Mouse (Mus musculus): ENCODE data around the gene Slc23a4. TPM values are rescaled to one million over a fixed set of nuclear protein-coding genes. Genes with fewer than 3 reads are reported as not detected.

Slc23a4 gene
- polyA plus RNA-seq, 1 experiment from 2014 or later, result 0.34 TPM

- peaks cover 2 to 7% of the 10 kb centered on the region in 2 experiments; a peak in 2 of 4 replicates for H3K4me1 ChIP-seq (ENCODE audit: control insufficient read depth in 2 of 2, insufficient read depth in 2 of 2, low read length in 2 of 2)
- H3K27me3 ChIP-seq (ENCODE audit: control insufficient read depth, insufficient read depth, low read length), result no peaks in the 10 kb centered on the region
- no peak for ATAC-seq (ENCODE audit: insufficient number of reproducible peaks, insufficient read depth, low FRiP score, low read depth)
These were observed 29.1 kb downstream of the Slc23a4 start for GRCm38 (mm10) chr6:34959131-34959530.

GRCm38 (mm10) chr6:34955862-34956241, 32.4 kb downstream of the Slc23a4 start:
- 39% methylated on average over 8 of the region's 8 CpGs for WGBS
- H3K27me3 ChIP-seq (ENCODE audit: control insufficient read depth, insufficient read depth, low read length), result no peaks in the 10 kb centered on the region
- no peak overlapping the region for H3K27ac ChIP-seq (replicated peaks in 1 of 2; ENCODE audit: control insufficient read depth in 1 of 2, insufficient read depth in 1 of 2, low read depth in 2 of 2, low read length in 2 of 2)
- H3K9ac ChIP-seq (ENCODE audit: low read length), result no peak overlapping the region
- no peak overlapping the region for H3K4me3 ChIP-seq (ENCODE audit: control insufficient read depth in 1 of 2, insufficient read depth in 1 of 2, low read depth in 1 of 2, low read length in 2 of 2)
- peak overlapping the region; percentile 65 for H3K4me2 ChIP-seq (ENCODE audit: low read length)
- ATAC-seq (ENCODE audit: insufficient number of reproducible peaks, insufficient read depth, low FRiP score, low read depth), result no peak
- no peaks in the 10 kb centered on the region for H3K36me3 ChIP-seq (ENCODE audit: control insufficient read depth, insufficient read depth, low read length)
- H3K9me3 ChIP-seq (ENCODE audit: control insufficient read depth, low read length), result no peaks in the 10 kb centered on the region
- H3K4me1 ChIP-seq (ENCODE audit: control insufficient read depth in 2 of 2, insufficient read depth in 2 of 2, low read length in 2 of 2), result peaks cover 2 to 7% of the 10 kb centered on the region in 2 experiments; a peak in 2 of 4 replicates

More at GRCm38 (mm10) chr6:34959131-34959530, 29.1 kb downstream of the Slc23a4 start:
- Histone ChIP-seq H3K9ac (ENCODE audit: low read length) (no peak overlapping the region), H3K36me3 (ENCODE audit: control insufficient read depth, insufficient read depth, low read length) (no peaks in the 10 kb centered on the region), H3K9me3 (ENCODE audit: control insufficient read depth, low read length) (no peaks in the 10 kb centered on the region), H3K4me3 (ENCODE audit: control insufficient read depth in 1 of 2, insufficient read depth in 1 of 2, low read depth in 1 of 2, low read length in 2 of 2) (no peak overlapping the region), H3K4me2 (ENCODE audit: low read length) (no peak overlapping the region), H3K27ac (replicated peaks in 1 of 2; ENCODE audit: control insufficient read depth in 1 of 2, insufficient read depth in 1 of 2, low read depth in 2 of 2, low read length in 2 of 2) (no peak overlapping the region)
- WGBS, result 88% methylated on average over 7 of the region's 7 CpGs

- no peak for ATAC-seq (ENCODE audit: insufficient number of reproducible peaks, insufficient read depth, low FRiP score, low read depth)
- peak overlapping the region; percentile 65 for H3K4me2 ChIP-seq (ENCODE audit: low read length)
- peaks cover 2 to 7% of the 10 kb centered on the region in 2 experiments; a peak in 2 of 4 replicates for H3K4me1 ChIP-seq (ENCODE audit: control insufficient read depth in 2 of 2, insufficient read depth in 2 of 2, low read length in 2 of 2)
- no peaks in the 10 kb centered on the region for H3K27me3 ChIP-seq (ENCODE audit: control insufficient read depth, insufficient read depth, low read length)
- H3K9ac ChIP-seq (ENCODE audit: low read length), result 0 out of 2 replicates have a peak overlapping the region, but pooled peaks have one; percentile 52
- H3K27ac ChIP-seq (replicated peaks in 1 of 2; ENCODE audit: control insufficient read depth in 1 of 2, insufficient read depth in 1 of 2, low read depth in 2 of 2, low read length in 2 of 2), result no peak overlapping the region
- H3K9me3 ChIP-seq (ENCODE audit: control insufficient read depth, low read length), result no peaks in the 10 kb centered on the region
- peak overlapping the region; percentile 14 to 24; a peak in 3 of 4 replicates for H3K4me3 ChIP-seq (ENCODE audit: control insufficient read depth in 1 of 2, insufficient read depth in 1 of 2, low read depth in 1 of 2, low read length in 2 of 2)
- no peaks in the 10 kb centered on the region for H3K36me3 ChIP-seq (ENCODE audit: control insufficient read depth, insufficient read depth, low read length)
- WGBS, result 44% methylated on average over 18 of the region's 18 CpGs
These were observed 33.0 kb downstream of the Slc23a4 start for GRCm38 (mm10) chr6:34954926-34955861.

- no peak overlapping the region for H3K9ac ChIP-seq (ENCODE audit: low read length)
- H3K4me2 ChIP-seq (ENCODE audit: low read length), result no peak overlapping the region
- no peak overlapping the region for H3K4me3 ChIP-seq (ENCODE audit: control insufficient read depth in 1 of 2, insufficient read depth in 1 of 2, low read depth in 1 of 2, low read length in 2 of 2)
- no peaks in the 10 kb centered on the region for H3K36me3 ChIP-seq (ENCODE audit: control insufficient read depth, insufficient read depth, low read length)
- no peak overlapping the region for H3K27ac ChIP-seq (replicated peaks in 1 of 2; ENCODE audit: control insufficient read depth in 1 of 2, insufficient read depth in 1 of 2, low read depth in 2 of 2, low read length in 2 of 2)
- H3K4me1 ChIP-seq (ENCODE audit: control insufficient read depth in 2 of 2, insufficient read depth in 2 of 2, low read length in 2 of 2), result peaks cover 2 to 7% of the 10 kb centered on the region in 2 experiments; a peak in 2 of 4 replicates
- peaks cover 3% of the 10 kb centered on the region; the same call in 1 of the 2 replicates for H3K9me3 ChIP-seq (ENCODE audit: control insufficient read depth, low read length)
- WGBS, result 65% methylated on average over 7 of the region's 7 CpGs
- ATAC-seq (ENCODE audit: insufficient number of reproducible peaks, insufficient read depth, low FRiP score, low read depth), result no peak
- no peaks in the 10 kb centered on the region; the same call in 1 of the 2 replicates for H3K27me3 ChIP-seq (ENCODE audit: control insufficient read depth, insufficient read depth, low read length)
These were observed 36.1 kb downstream of the Slc23a4 start for GRCm38 (mm10) chr6:34951956-34952667.

GRCm38 (mm10) chr6:34951518-34951917, 36.7 kb downstream of the Slc23a4 start:
- no peak overlapping the region for H3K4me2 ChIP-seq (ENCODE audit: low read length)
- H3K27me3 ChIP-seq (ENCODE audit: control insufficient read depth, insufficient read depth, low read length), result no peaks in the 10 kb centered on the region; the same call in 1 of the 2 replicates
- no peak overlapping the region for H3K9ac ChIP-seq (ENCODE audit: low read length)
- H3K4me3 ChIP-seq (ENCODE audit: control insufficient read depth in 1 of 2, insufficient read depth in 1 of 2, low read depth in 1 of 2, low read length in 2 of 2), result no peak overlapping the region
- no peaks in the 10 kb centered on the region for H3K36me3 ChIP-seq (ENCODE audit: control insufficient read depth, insufficient read depth, low read length)
- WGBS, result 80% methylated on average over 7 of the region's 7 CpGs
- peaks cover 3% of the 10 kb centered on the region; the same call in 1 of the 2 replicates for H3K9me3 ChIP-seq (ENCODE audit: control insufficient read depth, low read length)
- ATAC-seq (ENCODE audit: insufficient number of reproducible peaks, insufficient read depth, low FRiP score, low read depth), result no peak
- H3K4me1 ChIP-seq (ENCODE audit: control insufficient read depth in 2 of 2, insufficient read depth in 2 of 2, low read length in 2 of 2), result peaks cover 2 to 7% of the 10 kb centered on the region in 2 experiments; a peak in 2 of 4 replicates
- H3K27ac ChIP-seq (replicated peaks in 1 of 2; ENCODE audit: control insufficient read depth in 1 of 2, insufficient read depth in 1 of 2, low read depth in 2 of 2, low read length in 2 of 2), result no peak overlapping the region

- Histone ChIP-seq H3K4me3 (ENCODE audit: control insufficient read depth in 1 of 2, insufficient read depth in 1 of 2, low read depth in 1 of 2, low read length in 2 of 2) (no peak overlapping the region), H3K9ac (ENCODE audit: low read length) (no peak overlapping the region), H3K9me3 (ENCODE audit: control insufficient read depth, low read length) (peaks cover 3% of the 10 kb centered on the region; the same call in 1 of the 2 replicates), H3K27ac (replicated peaks in 1 of 2; ENCODE audit: control insufficient read depth in 1 of 2, insufficient read depth in 1 of 2, low read depth in 2 of 2, low read length in 2 of 2) (no peak overlapping the region), H3K4me1 (ENCODE audit: control insufficient read depth in 2 of 2, insufficient read depth in 2 of 2, low read length in 2 of 2) (no peaks in the 10 kb centered on the region; a peak in 1 of 4 replicates), H3K36me3 (ENCODE audit: control insufficient read depth, insufficient read depth, low read length) (no peaks in the 10 kb centered on the region), H3K27me3 (ENCODE audit: control insufficient read depth, insufficient read depth, low read length) (no peaks in the 10 kb centered on the region; the same call in 1 of the 2 replicates), H3K4me2 (ENCODE audit: low read length) (peak overlapping the region; percentile 41)
- ATAC-seq (ENCODE audit: insufficient number of reproducible peaks, insufficient read depth, low FRiP score, low read depth), result no peak
- 22% methylated on average over 11 of the region's 11 CpGs for WGBS
These were observed 39.7 kb downstream of the Slc23a4 start for GRCm38 (mm10) chr6:34948461-34948860.

GRCm38 (mm10) chr6:34946486-34947079, 41.6 kb downstream of the Slc23a4 start:
- Histone ChIP-seq H3K9me3 (ENCODE audit: control insufficient read depth, low read length) (peaks cover 3% of the 10 kb centered on the region; the same call in 1 of the 2 replicates), H3K4me1 (ENCODE audit: control insufficient read depth in 2 of 2, insufficient read depth in 2 of 2, low read length in 2 of 2) (no peaks in the 10 kb centered on the region; a peak in 1 of 4 replicates), H3K27ac (replicated peaks in 1 of 2; ENCODE audit: control insufficient read depth in 1 of 2, insufficient read depth in 1 of 2, low read depth in 2 of 2, low read length in 2 of 2) (no peak overlapping the region), H3K4me3 (ENCODE audit: control insufficient read depth in 1 of 2, insufficient read depth in 1 of 2, low read depth in 1 of 2, low read length in 2 of 2) (no peak overlapping the region), H3K27me3 (ENCODE audit: control insufficient read depth, insufficient read depth, low read length) (no peaks in the 10 kb centered on the region; the same call in 1 of the 2 replicates), H3K36me3 (ENCODE audit: control insufficient read depth, insufficient read depth, low read length) (no peaks in the 10 kb centered on the region), H3K4me2 (ENCODE audit: low read length) (no peak overlapping the region), H3K9ac (ENCODE audit: low read length) (no peak overlapping the region)
- no peak for ATAC-seq (ENCODE audit: insufficient number of reproducible peaks, insufficient read depth, low FRiP score, low read depth)
- WGBS, result 81% methylated on average over 1 of the region's 1 CpGs
